Mouse (Mus musculus): Measurements from ENCODE around the gene Ntrk2.

Gene Ntrk2

GRCm38 (mm10) chr13:58840731-58841359, 34.5 kb downstream of the Ntrk2 start:
- DNase-seq (ENCODE audit: low read depth, low spot score): no peak

- no peak for DNase-seq (ENCODE audit: low read depth, low spot score)
Observed at GRCm38 (mm10) chr13:58843826-58844225, 37.5 kb downstream of the Ntrk2 start.

GRCm38 (mm10) chr13:58848578-58848977, 42.2 kb downstream of the Ntrk2 start:
- no peak for DNase-seq (ENCODE audit: low read depth, low spot score)

GRCm38 (mm10) chr13:58853685-58854084, 47.3 kb downstream of the Ntrk2 start:
- DNase-seq (ENCODE audit: low read depth, low spot score): no peak

GRCm38 (mm10) chr13:58866239-58866638, 59.9 kb downstream of the Ntrk2 start:
- DNase-seq (ENCODE audit: low read depth, low spot score): no peak

- DNase-seq (ENCODE audit: low read depth, low spot score): no peak
Observed at GRCm38 (mm10) chr13:58866776-58867435, 60.5 kb downstream of the Ntrk2 start.

GRCm38 (mm10) chr13:58882468-58882867, 76.1 kb downstream of the Ntrk2 start:
- no peak for DNase-seq (ENCODE audit: low read depth, low spot score)

GRCm38 (mm10) chr13:58882916-58883315, 76.5 kb downstream of the Ntrk2 start:
- DNase-seq (ENCODE audit: low read depth, low spot score): no peak

- DNase-seq (ENCODE audit: low read depth, low spot score): no peak
Observed at GRCm38 (mm10) chr13:58886108-58886507, 79.7 kb downstream of the Ntrk2 start.

GRCm38 (mm10) chr13:58896254-58896910, 90.0 kb downstream of the Ntrk2 start:
- DNase-seq (ENCODE audit: low read depth, low spot score): no peak

GRCm38 (mm10) chr13:58899337-58899736, 93.0 kb downstream of the Ntrk2 start:
- no peak for DNase-seq (ENCODE audit: low read depth, low spot score)

GRCm38 (mm10) chr13:58902313-58902712, 95.9 kb downstream of the Ntrk2 start:
- no peak for DNase-seq (ENCODE audit: low read depth, low spot score)

- DNase-seq (ENCODE audit: low read depth, low spot score): no peak
Observed at GRCm38 (mm10) chr13:58904742-58905735, 98.7 kb downstream of the Ntrk2 start.

GRCm38 (mm10) chr13:58911936-58912335, 105.6 kb downstream of the Ntrk2 start:
- DNase-seq (ENCODE audit: low read depth, low spot score): peak; percentile 49

- no peak for DNase-seq (ENCODE audit: low read depth, low spot score)
Observed at GRCm38 (mm10) chr13:58912559-58912958, 106.2 kb downstream of the Ntrk2 start.

- DNase-seq (ENCODE audit: low read depth, low spot score): no peak
Observed at GRCm38 (mm10) chr13:58914061-58914814, 107.9 kb downstream of the Ntrk2 start.

- no peak for DNase-seq (ENCODE audit: low read depth, low spot score)
Observed at GRCm38 (mm10) chr13:58916348-58916747, 110.0 kb downstream of the Ntrk2 start.

GRCm38 (mm10) chr13:58920241-58920640, 113.9 kb downstream of the Ntrk2 start:
- DNase-seq (ENCODE audit: low read depth, low spot score): no peak

GRCm38 (mm10) chr13:58921255-58921654, 114.9 kb downstream of the Ntrk2 start:
- DNase-seq (ENCODE audit: low read depth, low spot score): no peak

- no peak for DNase-seq (ENCODE audit: low read depth, low spot score)
Observed at GRCm38 (mm10) chr13:58921705-58922104, 115.3 kb downstream of the Ntrk2 start.

GRCm38 (mm10) chr13:58922174-58922573, 115.8 kb downstream of the Ntrk2 start:
- no peak for DNase-seq (ENCODE audit: low read depth, low spot score)

Data from WW6 (cell line).